Mouse (Mus musculus) kidney, adult 18-20 months (tissue): ENCODE results near the gene Shisa8.

Source experiments
- DNase-seq: peaks from one replicate; pipeline ENCODE4 v3.0.0; 2021

The Shisa8 gene

DNA sequence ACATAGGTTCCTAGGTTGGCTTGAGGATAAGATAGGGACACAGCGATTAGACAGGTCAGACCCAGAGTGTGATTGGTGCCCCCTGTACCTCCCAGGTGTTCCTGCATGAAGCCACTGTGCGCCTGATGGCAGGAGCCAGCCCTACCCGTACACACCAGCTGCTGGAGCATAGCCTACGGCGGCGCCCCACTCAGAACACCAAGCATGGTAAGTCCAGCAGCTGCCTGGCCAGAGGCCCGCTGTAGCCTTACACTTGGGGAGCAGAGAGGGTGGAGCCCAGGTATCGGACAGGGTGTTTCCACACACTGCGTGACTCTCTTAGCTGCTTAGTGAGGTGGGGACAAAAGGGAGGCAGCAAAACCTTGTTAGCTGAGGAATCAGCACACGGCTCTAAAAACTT lies 9.5 kb downstream of the Shisa8 start:
- no peak for DNase-seq

DNA sequence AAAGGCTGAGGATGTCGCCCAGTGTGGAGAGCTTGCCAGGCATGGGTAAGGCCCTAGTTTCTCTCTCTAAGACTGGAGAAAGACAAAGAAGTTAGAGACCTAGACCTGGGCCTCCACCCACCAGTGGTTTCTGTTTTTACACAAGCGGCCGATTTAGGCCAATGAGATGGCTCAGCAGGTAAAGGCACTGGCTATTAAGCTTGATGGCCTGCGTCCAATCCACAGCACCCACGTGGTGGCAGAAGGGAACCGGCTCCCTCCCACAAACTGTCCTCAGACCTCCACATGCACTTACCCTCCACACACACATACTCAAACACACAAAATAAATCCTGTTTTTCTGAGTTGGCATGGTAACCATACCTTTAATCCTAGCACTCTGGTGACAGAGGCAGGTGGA lies 10.5 kb downstream of the Shisa8 start:
- no peak for DNase-seq

- DNase-seq: no peak
Observed at GRCm38 (mm10) chr15:82199546-82199945, 13.1 kb downstream of the Shisa8 start.

GRCm38 (mm10) chr15:82198342-82198741 lies 14.3 kb downstream of the Shisa8 start:
- no peak for DNase-seq

- DNase-seq: no peak
Observed at GRCm38 (mm10) chr15:82197937-82198336, 14.7 kb downstream of the Shisa8 start.

DNA sequence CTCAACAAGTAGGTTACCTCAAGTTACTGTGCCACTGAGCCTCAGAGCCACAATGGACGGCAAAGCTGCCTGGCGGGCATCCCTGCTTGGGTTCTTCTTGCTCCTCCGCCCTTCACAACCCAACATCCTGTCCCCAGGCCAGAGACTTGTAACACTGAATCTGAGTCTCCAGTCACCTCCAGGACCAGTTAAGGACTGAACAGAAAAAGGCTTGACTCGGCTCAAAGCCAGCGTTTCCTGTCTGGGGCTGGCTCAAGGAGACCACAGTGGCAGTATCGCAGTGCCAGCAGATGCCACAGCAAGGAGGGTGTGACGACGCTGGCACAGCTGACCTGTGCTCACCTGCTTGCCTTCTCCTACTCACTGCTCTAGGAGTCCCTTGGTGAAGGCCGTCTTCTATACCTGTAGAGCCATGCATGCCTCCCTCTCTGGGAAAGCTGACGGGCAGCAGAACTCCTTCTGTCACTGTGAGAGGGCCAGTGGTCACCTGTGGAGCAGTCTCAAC lies 15.3 kb downstream of the Shisa8 start:
- no peak for DNase-seq

- no peak for DNase-seq
Observed at GRCm38 (mm10) chr15:82196300-82196699, 16.3 kb downstream of the Shisa8 start.

GRCm38 (mm10) chr15:82192617-82193016 lies 20.0 kb downstream of the Shisa8 start:
- no peak for DNase-seq

DNA sequence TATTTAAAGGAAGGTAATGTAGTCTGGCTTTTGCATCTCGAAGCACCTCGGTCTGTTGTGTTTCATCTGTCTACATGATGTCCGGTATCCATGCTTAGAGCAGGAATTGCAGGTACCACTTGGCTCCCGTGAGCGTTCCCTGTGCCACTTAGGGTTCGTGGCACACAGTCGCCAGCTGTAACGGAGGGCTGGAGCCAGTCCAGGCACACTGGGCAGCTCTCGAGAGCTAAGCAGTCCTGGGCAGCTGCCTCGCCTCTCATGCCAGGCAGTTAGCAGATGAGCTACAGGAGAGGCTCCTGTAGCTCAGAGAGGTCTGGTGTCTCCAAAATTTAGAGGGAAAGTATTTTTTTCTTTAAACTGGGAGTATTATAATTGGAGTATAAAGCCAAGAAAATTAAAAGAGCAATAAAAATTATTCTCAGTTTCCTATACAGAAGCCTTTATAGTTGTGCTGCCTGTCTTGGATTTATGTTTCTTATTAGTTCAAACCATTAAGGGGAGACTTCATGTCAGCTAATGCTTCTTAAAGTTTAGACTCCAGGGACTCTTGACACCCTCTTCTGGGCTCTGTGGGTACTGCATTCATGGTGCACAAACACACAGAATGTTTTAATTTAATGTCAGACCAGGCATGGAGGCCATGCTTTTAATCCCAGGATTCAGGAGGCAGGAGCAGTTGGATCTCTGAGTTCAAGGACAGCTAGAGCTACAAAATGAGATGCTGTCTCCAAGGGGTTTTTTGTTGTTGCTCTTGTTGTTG lies 24.0 kb downstream of the Shisa8 start:
- DNase-seq: peak; percentile 46

DNA sequence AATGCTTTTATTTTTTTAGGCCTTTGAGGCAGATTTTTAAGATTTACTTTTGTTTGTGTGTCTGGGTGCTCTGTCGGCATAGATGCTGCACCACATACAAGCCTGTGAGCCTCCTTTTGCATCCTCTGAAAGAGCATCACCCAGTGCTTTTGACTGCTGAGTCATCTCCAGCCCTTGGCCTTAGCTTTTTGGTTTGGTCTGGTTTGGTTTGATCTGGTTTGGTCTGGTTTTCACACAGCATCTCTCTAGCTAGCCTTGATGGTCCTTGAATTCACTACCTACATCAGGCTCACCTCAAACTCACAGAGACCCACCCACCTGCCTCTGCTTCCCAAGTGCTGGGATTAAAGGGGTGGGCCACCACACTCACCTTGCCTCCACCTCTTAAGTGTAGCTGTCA lies 24.7 kb downstream of the Shisa8 start:
- no peak for DNase-seq

DNA sequence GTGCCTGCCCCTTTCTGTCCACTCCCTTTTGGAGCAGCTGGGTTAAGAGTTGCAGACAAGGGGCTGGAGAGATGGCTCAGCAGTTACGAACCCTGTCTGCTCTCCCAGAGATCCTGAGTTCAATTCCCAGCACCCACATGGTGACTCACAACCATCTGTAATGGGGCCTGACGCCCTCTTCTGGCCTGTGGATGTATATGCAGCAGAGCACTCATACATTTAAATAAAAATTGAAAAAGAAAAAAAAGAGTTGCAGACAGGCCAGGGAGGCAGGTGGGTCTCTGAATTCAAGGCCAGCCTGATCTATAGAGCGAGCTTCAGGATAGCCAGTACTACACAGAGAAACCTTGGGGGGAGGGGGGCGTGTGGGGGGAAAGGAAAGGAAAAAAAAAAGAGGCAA lies 25.2 kb downstream of the Shisa8 start:
- no peak for DNase-seq

GRCm38 (mm10) chr15:82186931-82187330 lies 25.7 kb downstream of the Shisa8 start:
- no peak for DNase-seq

- DNase-seq: no peak
Observed at GRCm38 (mm10) chr15:82186131-82186530, 26.5 kb downstream of the Shisa8 start.

- DNase-seq: no peak
Observed at GRCm38 (mm10) chr15:82185062-82185783, 27.4 kb downstream of the Shisa8 start.

- peak; percentile 67 for DNase-seq
Observed at GRCm38 (mm10) chr15:82184656-82185055, 28.0 kb downstream of the Shisa8 start.

GRCm38 (mm10) chr15:82184183-82184582 lies 28.4 kb downstream of the Shisa8 start:
- DNase-seq: peak; percentile 64

GRCm38 (mm10) chr15:82183596-82183995 lies 29.0 kb downstream of the Shisa8 start:
- DNase-seq: no peak

DNA sequence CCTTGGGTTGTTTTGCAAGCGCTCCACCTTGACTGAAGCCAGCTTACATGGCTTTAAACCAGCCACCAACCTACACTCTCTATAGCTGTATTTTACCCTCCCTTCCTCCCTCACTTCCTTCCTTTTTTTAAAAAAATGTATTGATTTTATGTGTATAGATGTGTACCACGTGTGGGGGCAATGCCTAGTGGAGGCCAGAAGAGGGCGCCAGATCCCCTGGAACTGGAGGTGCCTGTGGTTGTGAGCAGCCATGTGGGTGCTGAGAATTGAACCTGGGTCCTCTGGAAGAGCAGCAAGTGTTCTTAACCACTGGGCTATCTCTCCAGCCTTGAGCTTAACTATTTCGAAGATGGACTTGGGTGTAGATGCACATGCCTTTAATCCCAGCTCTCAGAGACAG lies 30.3 kb downstream of the Shisa8 start:
- no peak for DNase-seq

DNA sequence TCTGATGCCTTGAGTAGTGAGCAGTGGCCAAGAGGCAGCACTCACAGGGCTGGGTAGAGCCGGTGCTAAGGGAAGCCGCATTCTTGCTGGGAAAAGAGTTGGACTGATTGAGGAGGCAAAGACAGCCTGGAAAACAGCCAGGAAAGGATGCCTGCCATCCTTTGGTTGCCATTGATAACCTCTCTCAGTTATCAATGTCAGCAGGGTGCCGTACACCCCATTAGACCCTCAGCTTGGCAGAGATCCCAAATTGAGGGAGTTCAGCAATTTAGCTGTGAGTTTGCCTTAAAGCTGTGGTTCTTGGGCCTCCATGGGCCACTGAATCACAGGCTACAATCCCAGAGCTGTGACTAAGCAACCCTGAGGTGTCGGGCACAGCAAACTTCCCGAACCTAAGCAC lies 31.5 kb downstream of the Shisa8 start:
- DNase-seq: no peak

DNA sequence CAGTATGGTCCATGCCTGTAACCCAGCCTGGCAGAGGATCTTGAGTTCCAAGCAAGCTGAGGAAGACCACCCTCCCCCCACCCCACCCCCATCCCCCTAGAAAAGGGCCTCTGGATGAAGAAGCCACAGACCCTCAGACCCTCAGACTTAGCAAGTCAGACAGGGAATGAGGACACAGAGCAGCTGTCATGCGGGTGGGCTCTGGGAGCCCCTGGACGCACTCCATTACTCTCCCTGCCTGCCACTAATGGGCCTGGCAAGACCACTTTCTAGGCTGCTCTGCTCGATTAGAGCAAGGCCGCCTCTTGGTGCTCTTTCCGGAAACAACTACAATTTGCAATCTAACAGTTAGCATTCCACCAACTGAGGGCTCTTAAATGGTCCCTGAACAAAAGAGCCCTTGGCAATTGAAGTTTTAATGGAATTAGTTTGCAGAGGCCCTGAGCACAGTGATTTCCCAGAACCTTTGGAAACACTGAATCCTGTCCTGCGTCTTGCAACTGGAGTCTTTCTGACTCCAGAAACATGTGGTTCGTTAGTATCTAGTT lies 34.8 kb downstream of the Shisa8 start:
- DNase-seq: no peak

DNA sequence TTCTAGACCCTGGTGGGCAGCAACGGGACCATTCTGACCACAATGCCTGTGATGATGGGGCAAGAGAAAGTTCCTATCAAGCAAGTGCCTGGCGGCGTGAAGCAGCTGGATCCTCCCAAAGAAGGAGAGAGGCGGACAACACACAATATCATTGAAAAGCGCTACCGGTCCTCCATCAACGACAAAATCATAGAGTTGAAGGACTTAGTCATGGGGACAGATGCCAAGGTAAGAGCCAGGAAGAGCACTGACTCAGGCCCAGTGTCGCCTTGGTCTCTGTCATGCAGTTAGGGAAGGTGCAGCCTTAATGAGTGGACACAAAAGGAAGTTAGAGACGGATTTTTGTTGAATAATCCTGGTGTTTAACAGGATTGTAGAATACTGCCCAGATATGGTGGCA lies 37.5 kb downstream of the Shisa8 start:
- DNase-seq: no peak

DNA sequence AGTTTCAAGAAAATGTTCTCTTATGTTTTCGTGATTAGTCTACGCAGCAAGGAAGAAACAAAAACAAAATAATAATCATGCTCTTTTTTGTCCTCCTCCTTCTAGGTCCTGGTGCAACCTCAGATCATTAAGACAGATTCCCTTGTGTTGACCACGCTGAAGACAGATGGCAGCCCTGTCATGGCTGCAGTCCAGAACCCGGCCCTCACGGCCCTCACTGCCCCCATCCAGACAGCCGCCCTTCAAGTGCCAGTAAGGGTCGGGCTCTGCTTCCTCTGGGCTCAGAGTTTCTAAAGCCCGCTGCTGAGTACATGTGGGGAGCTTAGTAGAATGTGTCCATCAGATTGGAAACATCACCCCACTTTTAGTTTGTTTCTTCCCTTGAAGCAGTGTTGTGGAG lies 40.0 kb downstream of the Shisa8 start:
- DNase-seq: no peak

DNA sequence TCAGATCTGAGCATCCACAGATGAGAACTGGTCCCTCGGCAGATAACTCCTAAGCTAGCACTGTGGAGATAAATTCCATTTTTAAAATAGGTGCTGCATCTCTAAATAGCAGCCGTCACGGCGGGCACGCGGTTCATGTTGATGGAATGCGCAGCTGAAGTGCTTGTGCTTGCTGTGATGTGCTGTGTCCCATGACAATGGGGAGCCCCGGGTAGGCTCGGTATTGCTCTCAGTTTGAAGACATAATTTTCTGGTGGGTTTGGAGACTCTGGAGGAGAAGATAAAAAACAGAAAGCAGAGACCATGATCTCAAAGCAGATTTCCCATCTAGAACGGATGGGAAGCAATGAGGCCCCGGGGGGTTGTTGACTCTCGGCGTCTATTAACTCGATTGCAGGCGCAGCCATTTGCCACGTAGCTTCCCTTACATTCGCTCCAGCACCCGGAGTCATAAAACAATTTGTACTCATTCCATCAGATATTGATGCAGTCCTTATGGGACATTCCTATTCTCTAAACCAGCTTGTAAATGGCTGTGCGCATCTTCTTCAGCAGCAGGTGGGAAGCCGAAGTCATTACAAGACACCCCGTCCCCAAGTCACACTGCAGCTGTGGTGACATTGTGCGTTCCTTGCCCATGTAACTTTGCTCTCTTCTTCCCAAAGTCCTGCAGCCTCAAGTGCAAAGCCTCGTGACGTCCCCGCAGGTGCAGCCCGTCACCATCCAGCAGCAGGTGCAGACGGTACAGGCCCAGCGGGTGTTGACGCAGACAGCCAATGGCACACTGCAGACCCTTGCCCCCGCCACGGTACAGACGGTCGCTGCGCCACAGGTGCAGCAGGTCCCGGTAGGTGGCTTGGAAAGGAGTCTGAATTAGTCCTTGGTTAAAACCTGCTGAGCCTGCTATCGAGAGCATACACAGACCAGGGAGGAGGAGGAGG lies 41.9 kb downstream of the Shisa8 start:
- DNase-seq: no peak
